Mouse (Mus musculus): ENCODE measurements at regions not wholly inside any gene's neighbourhood (a gene's known extent, or its start where the extent isn't known, plus 50 kb on each side); places are given as distances from the start of the nearest gene placed in this dataset.

DNA sequence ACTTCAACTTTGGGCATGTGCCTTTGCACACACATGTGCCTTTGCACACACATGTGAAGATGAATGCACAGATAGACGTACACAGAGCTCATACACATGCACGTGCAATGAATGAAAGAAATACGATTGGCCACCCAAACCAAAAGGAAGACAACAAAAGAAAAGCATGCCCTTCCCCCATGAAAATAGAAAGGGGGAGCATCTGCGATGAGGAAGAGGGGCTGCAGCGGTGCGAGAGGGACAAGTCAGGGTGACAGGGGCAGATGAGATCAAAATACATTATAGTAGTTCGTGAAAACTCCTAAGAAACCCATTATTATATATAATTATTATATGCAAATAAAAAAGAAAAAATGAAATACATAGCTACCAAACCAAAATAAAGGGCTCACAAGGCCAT, 149.5 kb downstream of the Stk31 start:
- Histone ChIP-seq H3K27me3 (ENCODE audit: control insufficient read depth in 1 of 2, insufficient read depth in 2 of 2, low read length in 2 of 2) (no peaks in the 10 kb centered on the region), H3K79me2 (ENCODE audit: control insufficient read depth, insufficient read depth, low read length, poor library complexity) (no peaks in the 10 kb centered on the region), H3K27ac (ENCODE audit: control insufficient read depth, low read depth, low read length) (no peak overlapping the region), H3K36me3 (ENCODE audit: control insufficient read depth in 1 of 2, insufficient read depth in 2 of 2, low read length in 2 of 2) (no peaks in the 10 kb centered on the region), H3K9ac (ENCODE audit: control insufficient read depth, low read depth, low read length, poor library complexity, severe bottlenecking) (no peak overlapping the region), H3K4me3 (ENCODE audit: control insufficient read depth in 1 of 2, insufficient read depth in 1 of 2, low read depth in 2 of 2, low read length in 2 of 2) (no peak overlapping the region), H3K9me3 (replicated peaks; ENCODE audit: insufficient read depth, low read length) (no peaks in the 10 kb centered on the region), H3K4me1 (ENCODE audit: control insufficient read depth in 1 of 2, insufficient read depth in 2 of 2, low read length in 2 of 2) (no peaks in the 10 kb centered on the region)
- DNase-seq (ENCODE audit: low read depth, low spot score), result no peak
- no peak for TF ChIP-seq MAZ (IDR thresholded peaks at IDR 0.05; ENCODE audit: low read depth, low read length)
- TF ChIP-seq SIN3A (IDR thresholded peaks at IDR 0.05; ENCODE audit: low read length), result no peak

DNA sequence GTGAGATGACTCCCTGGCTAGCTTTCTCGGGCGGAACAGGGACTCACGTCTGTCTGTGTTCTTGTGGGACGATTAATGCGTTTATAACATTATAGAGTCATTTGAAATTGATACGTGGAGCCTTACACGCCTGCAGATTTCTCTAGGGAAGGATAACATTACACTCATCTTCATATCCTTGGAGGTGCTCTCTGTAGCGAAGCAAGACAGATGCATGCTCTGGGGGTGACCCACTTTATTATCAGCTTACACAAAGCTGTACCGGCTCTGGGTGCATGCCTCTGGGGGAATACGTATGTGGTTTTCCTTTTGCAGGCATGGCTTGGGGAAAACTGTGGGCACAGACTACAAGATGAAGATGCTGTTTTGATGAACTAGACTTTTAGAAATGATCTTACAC, 159.7 kb downstream of the Stk31 start:
- no peak overlapping the region for H3K4me3 ChIP-seq (ENCODE audit: control insufficient read depth in 1 of 2, insufficient read depth in 1 of 2, low read depth in 2 of 2, low read length in 2 of 2)
- no peaks in the 10 kb centered on the region for H3K79me2 ChIP-seq (ENCODE audit: control insufficient read depth, insufficient read depth, low read length, poor library complexity)
- TF ChIP-seq GATA1 (IDR thresholded peaks at IDR 0.05; ENCODE audit: low read depth, low read length), result no peak
- TF ChIP-seq HCFC1 (IDR thresholded peaks at IDR 0.05; ENCODE audit: low read depth, low read length), result no peak
- TF ChIP-seq TBP (IDR thresholded peaks at IDR 0.05; ENCODE audit: low read depth, low read length), result no peak
- no peaks in the 10 kb centered on the region for H3K36me3 ChIP-seq (ENCODE audit: control insufficient read depth in 1 of 2, insufficient read depth in 2 of 2, low read length in 2 of 2)
- no peaks in the 10 kb centered on the region; a peak in 1 of 4 replicates for H3K27me3 ChIP-seq (ENCODE audit: control insufficient read depth in 1 of 2, insufficient read depth in 2 of 2, low read length in 2 of 2)
- H3K4me1 ChIP-seq (ENCODE audit: control insufficient read depth in 1 of 2, insufficient read depth in 2 of 2, low read length in 2 of 2), result no peaks in the 10 kb centered on the region
- H3K9ac ChIP-seq (ENCODE audit: control insufficient read depth, low read depth, low read length, poor library complexity, severe bottlenecking), result no peak overlapping the region
- H3K9me3 ChIP-seq (replicated peaks; ENCODE audit: insufficient read depth, low read length), result no peaks in the 10 kb centered on the region
- H3K27ac ChIP-seq (ENCODE audit: control insufficient read depth, low read depth, low read length), result no peak overlapping the region
- no peak for DNase-seq (ENCODE audit: low read depth, low spot score)

DNA sequence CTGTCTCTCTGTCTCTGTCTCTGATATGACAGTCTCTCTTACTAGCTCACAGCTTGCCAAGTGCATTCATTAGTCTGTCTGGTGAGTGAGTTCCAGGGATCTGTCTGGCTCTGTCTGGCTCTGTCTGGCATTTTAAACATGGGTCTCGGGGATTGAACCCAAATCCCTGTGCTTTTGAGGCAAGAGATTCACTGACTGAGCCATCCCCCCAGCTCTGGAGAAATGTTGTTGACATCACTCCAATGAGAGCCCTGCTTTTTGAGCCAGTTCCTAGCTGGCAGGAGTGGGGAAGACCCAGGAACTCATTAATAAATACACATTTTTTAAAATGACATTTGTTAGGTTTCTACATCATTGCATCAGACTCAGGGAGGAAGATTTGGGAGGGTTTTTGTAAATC, 163.1 kb downstream of the Stk31 start:
- TF ChIP-seq ZKSCAN1 (IDR thresholded peaks at IDR 0.05; ENCODE audit: low read depth, low read length) (no peak), CHD1 (IDR thresholded peaks at IDR 0.05; ENCODE audit: low read depth, low read length) (no peak), BHLHE40 (IDR thresholded peaks at IDR 0.05; ENCODE audit: borderline replicate concordance, low read depth, low read length) (no peak), ELF1 (IDR thresholded peaks at IDR 0.05; ENCODE audit: low read depth, low read length) (no peak), USF1 (IDR thresholded peaks at IDR 0.05; ENCODE audit: low read depth, low read length) (no peak), EP300 (IDR thresholded peaks at IDR 0.05; ENCODE audit: low read depth in 1 of 2, low read length in 2 of 2) (no peak), MEF2A (IDR thresholded peaks at IDR 0.05; ENCODE audit: extremely low read depth, insufficient replicate concordance, low read depth, low read length, poor library complexity, severe bottlenecking) (no peak), USF2 (IDR thresholded peaks at IDR 0.05; ENCODE audit: borderline replicate concordance in 1 of 2, insufficient read depth in 1 of 2, low read depth in 1 of 2, low read length in 2 of 2) (no peak), JUND (IDR thresholded peaks at IDR 0.05; ENCODE audit: low read depth, low read length) (no peak), MXI1 (IDR thresholded peaks at IDR 0.05; ENCODE audit: low read depth, low read length) (no peak), NELFE (IDR thresholded peaks at IDR 0.05; ENCODE audit: low read depth, low read length) (no peak), KAT2A (conservative IDR thresholded peaks at IDR 0.05; ENCODE audit: low read depth, low read length) (no peak), E2F4 (IDR thresholded peaks at IDR 0.05; ENCODE audit: borderline replicate concordance, low read depth, low read length) (no peak), MAZ (IDR thresholded peaks at IDR 0.05; ENCODE audit: low read depth, low read length) (no peak), RCOR1 (IDR thresholded peaks at IDR 0.05; ENCODE audit: low read depth, low read length) (no peak), UBTF (IDR thresholded peaks at IDR 0.05; ENCODE audit: borderline replicate concordance, insufficient read depth, low read depth, low read length) (no peak), MYC (IDR thresholded peaks at IDR 0.05; ENCODE audit: low read depth, low read length) (no peak), MYB (IDR thresholded peaks at IDR 0.05; ENCODE audit: low read depth, low read length) (no peak), CTCF (IDR thresholded peaks at IDR 0.05 in 2 of 3, conservative IDR thresholded peaks at IDR 0.05 in 1 of 3; ENCODE audit: control insufficient read depth in 1 of 3, insufficient read depth in 1 of 3, low read depth in 2 of 3, low read length in 3 of 3, poor library complexity in 1 of 3, severe bottlenecking in 1 of 3) (no peak), TAL1 (IDR thresholded peaks at IDR 0.05; ENCODE audit: low read length) (no peak)

More for the DNA sequence above, 163.1 kb downstream of the Stk31 start:
- DNase-seq (ENCODE audit: low read depth, low spot score), result no peak
- no peak overlapping the region for H3K4me3 ChIP-seq (ENCODE audit: control insufficient read depth in 1 of 2, insufficient read depth in 1 of 2, low read depth in 2 of 2, low read length in 2 of 2)
- H3K9ac ChIP-seq (ENCODE audit: control insufficient read depth, low read depth, low read length, poor library complexity, severe bottlenecking), result no peak overlapping the region
- H3K79me2 ChIP-seq (ENCODE audit: control insufficient read depth, insufficient read depth, low read length, poor library complexity), result no peaks in the 10 kb centered on the region
- H3K9me3 ChIP-seq (replicated peaks; ENCODE audit: insufficient read depth, low read length), result no peaks in the 10 kb centered on the region
- H3K27me3 ChIP-seq (ENCODE audit: control insufficient read depth in 1 of 2, insufficient read depth in 2 of 2, low read length in 2 of 2), result no peaks in the 10 kb centered on the region
- H3K4me1 ChIP-seq (ENCODE audit: control insufficient read depth in 1 of 2, insufficient read depth in 2 of 2, low read length in 2 of 2), result no peaks in the 10 kb centered on the region
- H3K36me3 ChIP-seq (ENCODE audit: control insufficient read depth in 1 of 2, insufficient read depth in 2 of 2, low read length in 2 of 2), result no peaks in the 10 kb centered on the region
- H3K27ac ChIP-seq (ENCODE audit: control insufficient read depth, low read depth, low read length), result no peak overlapping the region

All from MEL (cell line).